Mouse (Mus musculus): ENCODE data around the gene Blvrb. TPM values are rescaled to one million over a fixed set of nuclear protein-coding genes. Genes with fewer than 3 reads are reported as not detected.

Blvrb gene
- polyA plus RNA-seq, 1 experiment from 2014 or later, result 58.8 TPM

- Histone ChIP-seq H3K27ac (peak overlapping the region; percentile 100), H3K4me1 (peaks cover 17% of the 10 kb centered on the region), H3K4me2 (peak overlapping the region; percentile 67), H3K36me3 (no peaks in the 10 kb centered on the region), H3K4me3 (peak overlapping the region; percentile 56), H3K9ac (peak overlapping the region; percentile 60), H3K27me3 (no peaks in the 10 kb centered on the region), H3K9me3 (no peaks in the 10 kb centered on the region)
- WGBS, result under 1% methylated on average over 54 of the region's 54 CpGs
- peak; percentile 92 for ATAC-seq (ENCODE audit: borderline replicate concordance, extremely low read depth, low FRiP score, low TSS enrichment)
Measured at GRCm38 (mm10) chr7:27507711-27508647, 60.2 kb downstream of the Blvrb start.

GRCm38 (mm10) chr7:27508648-27509005 lies 60.8 kb downstream of the Blvrb start:
- ATAC-seq (ENCODE audit: borderline replicate concordance, extremely low read depth, low FRiP score, low TSS enrichment), result peak; percentile 74
- 14% methylated on average over 6 of the region's 6 CpGs for WGBS

GRCm38 (mm10) chr7:27510809-27511208 lies 63.0 kb downstream of the Blvrb start:
- Histone ChIP-seq H3K4me3 (no peak overlapping the region), H3K9me3 (no peaks in the 10 kb centered on the region), H3K4me1 (peaks cover 17% of the 10 kb centered on the region), H3K36me3 (no peaks in the 10 kb centered on the region), H3K9ac (no peak overlapping the region), H3K27ac (no peak overlapping the region), H3K4me2 (no peak overlapping the region), H3K27me3 (no peaks in the 10 kb centered on the region)
- 88% methylated on average over 2 of the region's 2 CpGs for WGBS
- ATAC-seq (ENCODE audit: borderline replicate concordance, extremely low read depth, low FRiP score, low TSS enrichment), result no peak

More at GRCm38 (mm10) chr7:27508648-27509005, 60.8 kb downstream of the Blvrb start:
- Histone ChIP-seq H3K36me3 (no peaks in the 10 kb centered on the region), H3K27me3 (no peaks in the 10 kb centered on the region), H3K9ac (peak overlapping the region; percentile 27; the same call in 1 of the 2 replicates), H3K9me3 (no peaks in the 10 kb centered on the region), H3K4me1 (peaks cover 17% of the 10 kb centered on the region), H3K4me2 (peak overlapping the region; percentile 67), H3K4me3 (peak overlapping the region; percentile 56), H3K27ac (peak overlapping the region; percentile 100)

- no peak for ATAC-seq (ENCODE audit: borderline replicate concordance, extremely low read depth, low FRiP score, low TSS enrichment)
- no peak overlapping the region for H3K9ac ChIP-seq
- H3K27me3 ChIP-seq, result no peaks in the 10 kb centered on the region
Measured at GRCm38 (mm10) chr7:27514961-27515360, 67.2 kb downstream of the Blvrb start.

More at GRCm38 (mm10) chr7:27514961-27515360, 67.2 kb downstream of the Blvrb start:
- no peak overlapping the region for H3K27ac ChIP-seq
- no peak overlapping the region for H3K4me2 ChIP-seq
- no peaks in the 10 kb centered on the region for H3K9me3 ChIP-seq
- WGBS, result 67% methylated on average over 9 of the region's 9 CpGs
- H3K4me1 ChIP-seq, result no peaks in the 10 kb centered on the region
- H3K36me3 ChIP-seq, result 0 out of 2 replicates have a peak, but pooled peaks cover 3% of the 10 kb centered on the region
- no peak overlapping the region for H3K4me3 ChIP-seq

Other genes starting within 250 kb of the Blvrb start
- gene Itpkc, start 219.3 kb upstream of the Blvrb start, polyA plus RNA-seq (2015; fragmentation: Nextera tagmentation; extraction: Ambion mirVana), result 5.1 and 5.4 TPM in 2 replicates
- 20.3 and 20.4 TPM in 2 replicates for gene Coq8b, start 215.0 kb upstream of the Blvrb start, polyA plus RNA-seq (2015; fragmentation: Nextera tagmentation; extraction: Ambion mirVana)
- 23.6 and 23.8 TPM in 2 replicates for gene Numbl, start 189.5 kb upstream of the Blvrb start, polyA plus RNA-seq (2015; fragmentation: Nextera tagmentation; extraction: Ambion mirVana)
- gene Ltbp4, start 110.3 kb upstream of the Blvrb start, polyA plus RNA-seq (2015; fragmentation: Nextera tagmentation; extraction: Ambion mirVana), result 96.2 and 102 TPM in 2 replicates
- gene Shkbp1, start 92.0 kb upstream of the Blvrb start, polyA plus RNA-seq (2015; fragmentation: Nextera tagmentation; extraction: Ambion mirVana), result 48.3 and 51.4 TPM in 2 replicates
- 0.79 and 1.3 TPM in 2 replicates for gene Gm20479, start 90.6 kb upstream of the Blvrb start, polyA plus RNA-seq (2015; fragmentation: Nextera tagmentation; extraction: Ambion mirVana)
- gene Sptbn4, start 292 bp upstream of the Blvrb start, polyA plus RNA-seq (2015; fragmentation: Nextera tagmentation; extraction: Ambion mirVana), result 0.21 and 0.33 TPM in 2 replicates
- gene Sertad3, start 25.8 kb downstream of the Blvrb start, polyA plus RNA-seq (2015; fragmentation: Nextera tagmentation; extraction: Ambion mirVana), result 28.6 and 31.1 TPM in 2 replicates
- 48.5 and 49.6 TPM in 2 replicates for gene Sertad1, start 38.9 kb downstream of the Blvrb start, polyA plus RNA-seq (2015; fragmentation: Nextera tagmentation; extraction: Ambion mirVana)
- gene Prx, start 51.3 kb downstream of the Blvrb start, polyA plus RNA-seq (2015; fragmentation: Nextera tagmentation; extraction: Ambion mirVana), result 7.2 and 8.7 TPM in 2 replicates
- 0.87 and 0.92 TPM in 2 replicates for gene Hipk4, start 75.3 kb downstream of the Blvrb start, polyA plus RNA-seq (2015; fragmentation: Nextera tagmentation; extraction: Ambion mirVana)
- 74.8 and 78.3 TPM in 2 replicates for gene Pld3, start 105.2 kb downstream of the Blvrb start, polyA plus RNA-seq (2015; fragmentation: Nextera tagmentation; extraction: Ambion mirVana)
- gene 2310022A10Rik, start 105.3 kb downstream of the Blvrb start, polyA plus RNA-seq (2015; fragmentation: Nextera tagmentation; extraction: Ambion mirVana), result 24.0 and 24.8 TPM in 2 replicates
- 89.6 and 98.5 TPM in 2 replicates for gene Akt2, start 143.6 kb downstream of the Blvrb start, polyA plus RNA-seq (2015; fragmentation: Nextera tagmentation; extraction: Ambion mirVana)
- 0.09 and 0.60 TPM in 2 replicates for gene Ttc9b, start 205.9 kb downstream of the Blvrb start, polyA plus RNA-seq (2015; fragmentation: Nextera tagmentation; extraction: Ambion mirVana)
- gene Map3k10, start 226.6 kb downstream of the Blvrb start, polyA plus RNA-seq (2015; fragmentation: Nextera tagmentation; extraction: Ambion mirVana), result 6.9 and 7.6 TPM in 2 replicates
- gene Zfp607b, start 241.4 kb downstream of the Blvrb start, polyA plus RNA-seq (2015; fragmentation: Nextera tagmentation; extraction: Ambion mirVana), result 4.0 and 4.3 TPM in 2 replicates